Mouse (Mus musculus): ENCODE data around the gene Lmna. TPM values are rescaled to one million over a fixed set of nuclear protein-coding genes. Genes with fewer than 3 reads are reported as not detected.

The Lmna gene
- polyA plus RNA-seq, 1 experiment from 2014 or later = 92.5 TPM

- no peak overlapping the region for H3K9ac ChIP-seq (ENCODE audit: low read depth, low read length)
- H3K9me3 ChIP-seq (ENCODE audit: control insufficient read depth) = no peaks in the 10 kb centered on the region
- no peaks in the 10 kb centered on the region for H3K27me3 ChIP-seq (replicated peaks; ENCODE audit: control insufficient read depth, insufficient read depth, low read length)
- WGBS = 31% methylated on average over 6 of the region's 6 CpGs
- no peaks in the 10 kb centered on the region for H3K36me3 ChIP-seq (ENCODE audit: control insufficient read depth, insufficient read depth)
- H3K4me2 ChIP-seq (replicated peaks; ENCODE audit: low read depth) = peak overlapping the region; percentile 38; the same call in 1 of the 2 replicates
- H3K4me1 ChIP-seq (replicated peaks; ENCODE audit: control insufficient read depth, insufficient read depth, low read length) = peaks cover 25% of the 10 kb centered on the region
- H3K4me3 ChIP-seq (ENCODE audit: low read depth, low read length) = no peak overlapping the region
- no peak for TF ChIP-seq CTCF (IDR thresholded peaks at IDR 0.05; ENCODE audit: low read depth)
- H3K27ac ChIP-seq (ENCODE audit: low read depth, low read length) = peak overlapping the region; percentile 28; the same call in 1 of the 2 replicates
- no peak for ATAC-seq
Observed at GRCm38 (mm10) chr3:88512141-88512895, 2.6 kb upstream of the Lmna start.

- 65% methylated on average over 4 of the region's 4 CpGs for WGBS
- H3K27ac ChIP-seq (ENCODE audit: low read depth, low read length) = no peak overlapping the region
- H3K9ac ChIP-seq (ENCODE audit: low read depth, low read length) = no peak overlapping the region
- ATAC-seq = no peak
- no peaks in the 10 kb centered on the region for H3K9me3 ChIP-seq (ENCODE audit: control insufficient read depth)
- H3K36me3 ChIP-seq (ENCODE audit: control insufficient read depth, insufficient read depth) = no peaks in the 10 kb centered on the region
- H3K4me2 ChIP-seq (replicated peaks; ENCODE audit: low read depth) = no peak overlapping the region
- H3K4me3 ChIP-seq (ENCODE audit: low read depth, low read length) = no peak overlapping the region
- peaks cover 25% of the 10 kb centered on the region for H3K4me1 ChIP-seq (replicated peaks; ENCODE audit: control insufficient read depth, insufficient read depth, low read length)
- TF ChIP-seq CTCF (IDR thresholded peaks at IDR 0.05; ENCODE audit: low read depth) = peak; percentile 31; the same call in 1 of the 2 replicates
- H3K27me3 ChIP-seq (replicated peaks; ENCODE audit: control insufficient read depth, insufficient read depth, low read length) = no peaks in the 10 kb centered on the region
Observed at GRCm38 (mm10) chr3:88511559-88511958, 1.8 kb upstream of the Lmna start.

- H3K4me3 ChIP-seq (ENCODE audit: low read depth, low read length) = peak overlapping the region; percentile 29
- no peaks in the 10 kb centered on the region for H3K9me3 ChIP-seq (ENCODE audit: control insufficient read depth)
- WGBS = 48% methylated on average over 13 of the region's 13 CpGs
- peak overlapping the region; percentile 65 for H3K4me2 ChIP-seq (replicated peaks; ENCODE audit: low read depth)
- peaks cover 24% of the 10 kb centered on the region for H3K4me1 ChIP-seq (replicated peaks; ENCODE audit: control insufficient read depth, insufficient read depth, low read length)
- H3K36me3 ChIP-seq (ENCODE audit: control insufficient read depth, insufficient read depth) = no peaks in the 10 kb centered on the region
- H3K27ac ChIP-seq (ENCODE audit: low read depth, low read length) = peak overlapping the region; percentile 80
- H3K9ac ChIP-seq (ENCODE audit: low read depth, low read length) = no peak overlapping the region; the same call in 1 of the 2 replicates
- no peak for TF ChIP-seq CTCF (IDR thresholded peaks at IDR 0.05; ENCODE audit: low read depth)
- H3K27me3 ChIP-seq (replicated peaks; ENCODE audit: control insufficient read depth, insufficient read depth, low read length) = no peaks in the 10 kb centered on the region
- ATAC-seq = no peak
Observed at GRCm38 (mm10) chr3:88510421-88511289, 899 bp upstream of the Lmna start.

- Histone ChIP-seq H3K27ac (ENCODE audit: low read depth, low read length) (peak overlapping the region; percentile 80), H3K9me3 (ENCODE audit: control insufficient read depth) (no peaks in the 10 kb centered on the region), H3K4me2 (replicated peaks; ENCODE audit: low read depth) (peak overlapping the region; percentile 65), H3K27me3 (replicated peaks; ENCODE audit: control insufficient read depth, insufficient read depth, low read length) (no peaks in the 10 kb centered on the region), H3K4me1 (replicated peaks; ENCODE audit: control insufficient read depth, insufficient read depth, low read length) (peaks cover 12% of the 10 kb centered on the region), H3K9ac (ENCODE audit: low read depth, low read length) (peak overlapping the region; percentile 28; the same call in 1 of the 2 replicates), H3K36me3 (ENCODE audit: control insufficient read depth, insufficient read depth) (no peaks in the 10 kb centered on the region), H3K4me3 (ENCODE audit: low read depth, low read length) (peak overlapping the region; percentile 29)
- ATAC-seq = no peak
- 52% methylated on average over 3 of the region's 3 CpGs for WGBS
- no peak for TF ChIP-seq CTCF (IDR thresholded peaks at IDR 0.05; ENCODE audit: low read depth)
Observed at GRCm38 (mm10) chr3:88509250-88509649, 506 bp downstream of the Lmna start.

- no peak overlapping the region for H3K4me2 ChIP-seq (replicated peaks; ENCODE audit: low read depth)
- H3K36me3 ChIP-seq (ENCODE audit: control insufficient read depth, insufficient read depth) = no peaks in the 10 kb centered on the region
- H3K9ac ChIP-seq (ENCODE audit: low read depth, low read length) = no peak overlapping the region
- H3K4me3 ChIP-seq (ENCODE audit: low read depth, low read length) = no peak overlapping the region
- H3K4me1 ChIP-seq (replicated peaks; ENCODE audit: control insufficient read depth, insufficient read depth, low read length) = peaks cover 4% of the 10 kb centered on the region
- TF ChIP-seq CTCF (IDR thresholded peaks at IDR 0.05; ENCODE audit: low read depth) = no peak
- H3K27me3 ChIP-seq (replicated peaks; ENCODE audit: control insufficient read depth, insufficient read depth, low read length) = no peaks in the 10 kb centered on the region
- ATAC-seq = no peak
- 60% methylated on average over 7 of the region's 7 CpGs for WGBS
- H3K27ac ChIP-seq (ENCODE audit: low read depth, low read length) = no peak overlapping the region
- no peaks in the 10 kb centered on the region for H3K9me3 ChIP-seq (ENCODE audit: control insufficient read depth)
Observed at GRCm38 (mm10) chr3:88505765-88506164, 4.0 kb downstream of the Lmna start.

GRCm38 (mm10) chr3:88505081-88505480 is 4.7 kb downstream of the Lmna start:
- no peaks in the 10 kb centered on the region for H3K27me3 ChIP-seq (replicated peaks; ENCODE audit: control insufficient read depth, insufficient read depth, low read length)
- TF ChIP-seq CTCF (IDR thresholded peaks at IDR 0.05; ENCODE audit: low read depth) = no peak
- no peaks in the 10 kb centered on the region for H3K9me3 ChIP-seq (ENCODE audit: control insufficient read depth)
- no peaks in the 10 kb centered on the region for H3K36me3 ChIP-seq (ENCODE audit: control insufficient read depth, insufficient read depth)
- ATAC-seq = no peak
- WGBS = 71% methylated on average over 6 of the region's 6 CpGs
- no peak overlapping the region for H3K9ac ChIP-seq (ENCODE audit: low read depth, low read length)
- no peak overlapping the region for H3K27ac ChIP-seq (ENCODE audit: low read depth, low read length)
- no peak overlapping the region for H3K4me3 ChIP-seq (ENCODE audit: low read depth, low read length)
- peaks cover 7% of the 10 kb centered on the region for H3K4me1 ChIP-seq (replicated peaks; ENCODE audit: control insufficient read depth, insufficient read depth, low read length)
- no peak overlapping the region for H3K4me2 ChIP-seq (replicated peaks; ENCODE audit: low read depth)
